Mouse (Mus musculus): ENCODE data around the gene Ccdc162.
A peak's percentile ranks its signal among the peaks of the same experiment; 100 is the strongest.
"Not testable (repeated sequence)": the region's sequence is repeated elsewhere in the genome, so short reads cannot be mapped to it uniquely, and the experiment has no call there.

Ccdc162 gene

DNA sequence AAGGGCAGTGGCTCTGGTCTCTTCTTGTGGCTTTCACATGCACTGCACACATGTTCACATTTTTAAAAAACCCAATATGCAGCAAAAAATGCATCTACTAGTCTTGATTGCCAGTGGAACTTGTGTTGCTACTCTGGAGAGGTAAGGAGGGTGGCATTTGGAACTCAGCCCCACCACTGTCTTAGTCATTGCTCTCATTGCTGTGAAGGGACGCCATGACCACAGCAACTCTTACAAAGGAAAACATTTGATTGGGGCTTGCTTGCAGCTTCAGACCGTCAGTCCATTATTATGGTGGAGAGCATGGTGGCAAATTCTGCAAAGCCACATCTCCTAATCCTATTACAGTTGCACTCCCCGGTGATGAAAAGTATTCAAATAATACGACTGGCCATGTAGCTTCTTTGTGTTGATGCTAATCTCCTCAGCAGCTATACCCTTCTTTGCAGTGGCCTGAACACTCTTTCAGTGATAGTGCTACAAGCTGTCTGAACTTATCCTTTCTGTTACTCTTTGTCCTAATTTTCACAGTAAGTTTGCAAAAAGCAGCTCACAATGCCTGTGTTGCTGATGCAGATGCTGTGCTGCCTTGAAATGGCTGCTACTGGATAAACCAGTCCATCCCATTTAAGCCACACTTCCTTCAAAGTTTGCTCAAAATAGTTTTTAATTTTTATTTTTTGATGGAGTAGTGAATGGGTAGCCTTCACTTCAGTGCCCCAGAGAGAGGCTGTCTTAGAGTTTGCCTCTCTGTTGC lies 179.0 kb downstream of the Ccdc162 start:
- no peak for DNase-seq (ENCODE audit: low spot score)

DNA sequence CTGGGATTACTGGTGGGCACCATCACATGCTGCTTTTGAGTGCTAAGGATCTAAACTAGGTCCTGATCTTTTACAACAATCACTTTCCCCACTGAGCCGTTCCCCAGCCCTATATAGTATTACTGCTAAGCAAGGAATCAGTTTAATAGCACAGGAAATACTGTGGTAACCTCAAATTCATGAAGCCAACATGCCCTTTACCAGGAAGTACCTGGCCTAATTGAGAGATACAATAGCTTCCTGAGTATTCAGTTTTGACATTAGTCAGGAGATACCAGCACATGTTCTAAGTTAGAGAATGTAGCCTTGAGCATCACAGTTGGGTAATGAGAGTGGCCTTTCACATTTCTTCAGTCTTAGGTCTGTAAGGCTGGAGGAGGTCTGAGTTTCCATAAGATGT lies 179.7 kb downstream of the Ccdc162 start:
- no peak for DNase-seq (ENCODE audit: low spot score)

DNA sequence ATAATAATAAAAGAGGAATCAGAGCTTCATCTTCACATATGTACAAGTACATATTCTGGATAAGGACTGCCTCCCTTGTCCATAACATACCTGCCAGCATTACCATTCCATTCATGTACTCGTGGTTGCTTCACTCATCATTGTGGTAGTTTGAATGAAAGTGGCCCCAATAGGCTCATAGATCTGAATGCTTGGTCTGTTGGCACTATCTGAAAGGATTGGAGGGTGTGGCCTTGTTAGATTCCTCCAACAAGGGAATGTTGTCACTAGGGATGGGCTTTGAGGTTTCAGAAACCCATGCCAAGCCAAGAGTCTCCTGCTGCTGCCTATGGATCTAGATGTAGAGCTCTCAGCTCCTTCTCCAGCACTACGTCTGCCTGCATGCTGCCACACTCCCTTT lies 180.4 kb downstream of the Ccdc162 start:
- DNase-seq (ENCODE audit: low spot score) = no peak

DNA sequence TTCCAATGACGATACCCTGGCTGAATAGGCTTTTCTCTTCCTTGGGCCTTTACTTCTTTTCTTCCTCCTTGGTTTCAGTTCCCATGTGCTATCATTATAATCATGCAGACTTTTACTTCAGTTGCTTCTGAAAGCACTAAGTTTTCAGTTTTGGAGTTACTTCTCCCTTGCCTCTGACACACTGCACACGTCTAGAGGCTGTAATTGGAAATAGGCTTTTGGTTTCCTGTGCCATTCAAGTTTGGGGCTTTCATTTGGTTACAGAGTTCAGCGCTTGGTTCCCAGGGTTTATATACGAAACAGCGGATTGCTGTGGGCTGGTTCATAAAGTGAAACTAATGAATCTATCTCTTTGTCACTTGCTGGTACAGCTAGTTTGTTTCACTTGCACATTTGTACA lies 186.5 kb downstream of the Ccdc162 start:
- DNase-seq (ENCODE audit: low spot score) = no peak

DNA sequence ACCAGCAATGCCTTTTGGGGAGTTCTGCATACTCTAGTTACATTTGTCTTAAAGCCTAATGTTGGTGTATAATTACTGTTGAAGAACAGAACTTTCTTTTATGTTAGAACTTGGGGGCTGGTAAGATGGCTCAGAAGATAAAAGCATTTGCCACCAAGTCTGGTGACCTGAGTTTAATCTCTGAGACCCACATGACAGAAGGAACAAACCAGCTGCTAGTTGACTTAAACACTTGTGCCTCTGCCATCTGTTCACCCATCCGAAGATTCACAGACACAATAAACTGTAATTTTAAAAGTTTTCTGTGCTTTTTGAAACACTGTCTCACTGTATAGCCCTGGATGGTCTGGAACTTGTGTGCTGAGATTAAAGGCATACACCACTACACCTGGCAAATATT lies 190.7 kb downstream of the Ccdc162 start:
- no peak for DNase-seq (ENCODE audit: low spot score)

DNA sequence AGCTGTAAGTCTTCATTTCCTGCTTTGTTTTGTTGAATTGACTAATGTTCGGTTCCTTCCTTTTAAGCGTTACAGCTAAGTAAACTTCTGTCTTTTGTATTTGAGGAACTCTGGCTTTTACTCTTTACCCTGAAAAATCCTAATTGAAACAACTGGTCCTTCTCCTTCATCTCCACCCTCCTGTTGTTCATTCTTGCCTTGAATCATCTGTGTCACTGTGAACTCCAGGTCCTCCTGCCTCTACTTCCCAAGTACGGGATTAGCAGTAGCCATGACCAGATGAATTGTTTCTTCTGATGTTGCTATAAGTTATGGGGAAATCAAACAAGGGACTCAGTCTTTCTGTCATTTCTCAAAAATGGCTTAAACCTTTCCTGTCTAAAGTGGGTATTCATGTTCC lies 193.0 kb downstream of the Ccdc162 start:
- DNase-seq (ENCODE audit: low spot score) = no peak

DNA sequence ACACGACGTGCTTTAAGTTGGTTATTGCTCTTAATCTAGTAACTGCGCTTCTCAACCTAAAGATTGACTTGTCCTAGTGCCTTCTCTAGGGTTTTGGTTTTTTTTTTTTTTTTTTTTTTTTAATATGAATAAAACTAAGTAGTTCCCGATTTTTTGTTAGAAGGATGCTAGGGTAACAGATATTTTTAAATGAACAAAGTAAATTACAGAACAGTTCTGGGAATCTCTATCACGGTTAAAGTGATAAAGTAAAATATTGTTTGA lies 196.1 kb downstream of the Ccdc162 start:
- no peak for DNase-seq (ENCODE audit: low spot score)

DNA sequence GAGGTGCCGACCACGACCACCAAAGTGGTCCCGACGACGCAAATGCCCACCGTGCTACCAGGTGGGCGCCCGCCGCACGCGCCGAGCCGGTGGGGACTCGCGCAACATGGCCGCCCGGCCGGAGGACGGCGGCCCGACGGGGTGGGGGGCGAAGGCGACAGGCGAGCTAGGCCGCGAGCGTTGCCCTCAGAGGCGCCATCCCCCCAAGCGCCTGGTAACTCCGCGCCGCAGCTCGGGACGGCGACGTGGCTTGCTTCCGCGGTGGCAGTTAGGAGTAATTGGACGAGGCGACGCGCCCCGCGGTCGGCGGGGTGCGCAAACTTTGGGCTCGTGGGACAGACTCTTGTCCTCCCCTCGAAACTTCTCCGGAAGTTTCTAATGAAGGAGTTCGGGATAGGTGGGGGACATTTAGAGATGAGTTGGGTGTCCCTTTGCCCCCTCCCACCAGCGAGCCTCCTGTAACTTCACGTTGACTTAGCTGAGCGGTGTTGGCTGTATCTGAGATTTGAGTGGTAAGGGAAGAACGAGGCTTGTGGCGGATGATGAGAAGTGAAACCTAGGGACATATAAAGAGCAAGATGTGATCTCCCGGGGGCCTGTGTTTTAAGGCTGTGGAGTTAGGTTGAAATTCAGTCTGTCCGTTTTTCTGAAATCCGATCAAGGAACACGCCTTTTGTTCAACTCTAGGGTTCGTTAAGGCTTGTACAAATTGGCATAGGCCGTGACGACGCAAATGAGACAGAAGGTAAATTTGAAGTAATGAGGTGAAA lies 196.6 kb downstream of the Ccdc162 start:
- peak; percentile 14 for DNase-seq (ENCODE audit: low spot score)

DNA sequence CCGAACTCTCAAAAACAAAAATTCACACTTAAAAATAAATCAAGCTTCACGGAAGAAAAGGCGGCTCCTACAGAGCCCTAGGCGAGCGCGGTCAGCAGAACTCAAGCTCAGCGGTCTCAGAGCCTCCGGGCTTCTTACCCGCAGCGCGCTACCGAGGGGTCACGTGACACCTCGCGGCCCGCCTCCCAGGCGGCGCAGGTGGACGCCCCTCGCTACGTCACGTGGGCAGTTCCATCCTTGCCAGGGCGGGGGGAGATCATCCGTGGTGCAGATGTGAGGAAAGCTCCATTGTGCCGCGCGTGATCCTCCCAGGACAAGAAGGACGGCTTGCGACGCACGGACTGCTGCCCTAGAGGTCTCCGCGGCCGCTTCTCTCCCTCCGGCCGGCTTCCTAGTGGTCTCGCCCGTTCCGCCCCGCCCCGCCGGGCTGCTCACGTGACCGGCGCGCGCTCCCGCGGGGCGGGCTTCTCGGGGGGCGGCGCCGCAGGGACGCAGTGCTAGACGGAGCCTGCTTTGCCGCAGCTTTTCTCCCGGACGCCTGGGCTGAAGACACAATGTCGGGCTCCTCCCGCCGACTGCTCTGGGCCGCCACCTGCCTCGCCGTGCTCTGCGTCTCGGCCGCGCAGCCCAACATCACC lies 197.3 kb downstream of the Ccdc162 start, which contains the start of gene Cd164:
Gene Cd164 (plus strand): TSS at position 434 of the 638 bp plus-strand sequence.
- DNase-seq (ENCODE audit: low spot score) = peak; percentile 73

DNA sequence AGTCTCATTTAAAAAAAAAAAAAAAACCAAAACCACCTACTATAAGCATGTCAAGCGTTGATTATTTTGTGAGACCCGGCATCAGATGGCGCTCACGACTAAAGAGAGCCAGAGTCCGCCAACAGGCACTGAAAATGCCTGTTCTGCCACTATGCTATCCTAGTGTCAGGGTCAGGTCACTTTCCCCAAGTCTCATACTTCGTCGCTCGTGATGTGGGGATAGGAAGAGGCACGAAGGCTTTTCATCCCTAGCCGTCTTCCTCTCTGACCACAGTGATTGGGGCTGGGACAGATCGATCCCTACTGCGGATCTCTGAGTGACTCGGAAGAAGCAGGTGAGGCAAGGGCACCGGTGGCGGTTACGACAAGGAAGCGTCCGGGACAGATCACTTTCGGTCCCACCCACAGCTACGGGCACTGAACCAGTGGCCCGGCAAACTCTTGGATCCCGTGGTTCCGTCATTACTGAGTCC lies 197.9 kb downstream of the Ccdc162 start:
- DNase-seq (ENCODE audit: low spot score) = no peak

DNA sequence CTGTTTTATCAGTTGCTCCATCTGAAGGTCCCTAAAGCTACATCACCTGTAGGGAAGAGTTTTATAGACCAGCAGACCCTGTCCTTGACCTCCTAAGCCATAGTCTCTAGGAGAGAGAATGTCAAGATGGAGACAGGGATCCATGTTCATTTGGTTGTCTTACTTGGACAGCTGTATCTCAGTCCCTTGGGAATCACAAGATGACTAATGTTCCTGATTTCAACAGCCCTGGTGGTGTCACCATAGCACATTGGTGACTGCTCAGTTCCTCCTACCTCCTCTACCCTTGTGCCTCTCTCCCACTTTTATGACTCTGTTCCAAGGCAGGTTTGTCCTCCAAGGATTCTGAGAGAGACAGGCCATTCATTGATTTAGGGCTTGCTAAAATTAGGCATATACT lies 201.5 kb downstream of the Ccdc162 start:
- no peak for DNase-seq (ENCODE audit: low spot score)

DNA sequence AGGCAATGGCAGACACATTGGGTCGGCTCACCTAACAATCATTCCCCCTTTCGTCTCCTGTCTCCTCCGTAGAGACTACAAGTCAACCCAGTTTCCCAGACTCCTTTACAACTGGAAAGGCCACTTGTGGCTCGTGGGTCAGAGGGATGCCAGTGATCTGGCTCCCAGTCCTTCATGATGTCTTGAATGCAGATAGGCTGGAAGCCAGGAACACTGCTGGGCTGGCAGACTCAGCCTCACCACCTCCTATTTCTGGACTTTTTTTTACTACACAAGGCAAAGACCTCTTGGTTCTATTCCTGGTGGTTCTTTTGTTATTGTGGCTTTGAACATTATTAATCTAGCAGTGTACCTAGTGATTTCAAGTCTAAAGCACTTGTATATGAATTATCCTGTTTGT lies 202.1 kb downstream of the Ccdc162 start:
- DNase-seq (ENCODE audit: low spot score) = no peak

DNA sequence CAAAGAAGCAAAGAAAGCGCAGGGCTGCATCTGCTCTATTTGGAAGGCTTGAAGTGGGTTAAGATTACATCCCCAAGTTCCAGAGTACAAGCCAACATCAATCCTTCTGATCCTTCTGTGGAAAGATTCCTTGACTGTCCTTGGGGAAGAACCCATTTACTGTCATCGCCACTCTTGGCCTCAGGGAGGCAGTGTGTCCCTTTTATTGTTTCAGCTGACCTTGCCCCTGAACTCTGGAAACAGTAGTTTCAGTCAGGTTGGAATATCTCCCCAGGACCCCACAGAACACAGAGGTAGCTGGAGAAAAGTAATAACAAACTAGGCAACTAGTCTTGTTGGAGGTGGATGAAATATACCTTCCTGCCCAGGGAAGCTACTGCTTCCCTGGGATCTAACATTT lies 207.3 kb downstream of the Ccdc162 start:
- no peak for DNase-seq (ENCODE audit: low spot score)

DNA sequence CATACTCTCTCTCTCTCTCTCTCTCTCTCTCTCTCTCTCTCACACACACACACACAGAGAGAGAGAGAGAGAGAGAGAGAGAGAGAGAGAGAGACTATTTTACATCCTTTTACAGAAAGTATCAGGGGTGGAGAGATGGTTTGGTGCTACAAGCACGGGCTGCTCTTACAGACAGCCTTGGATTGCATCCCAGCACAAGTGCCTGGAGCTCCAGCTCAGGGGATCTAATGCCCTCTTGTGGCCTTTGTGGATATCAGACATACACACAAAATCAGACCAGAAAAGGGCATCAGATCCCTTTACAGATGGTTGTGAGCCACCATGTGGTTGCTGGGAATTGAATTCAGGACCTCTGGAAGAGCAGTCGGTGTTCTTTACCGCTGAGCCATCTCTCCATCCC lies 211.0 kb downstream of the Ccdc162 start:
- DNase-seq (ENCODE audit: low spot score) = not testable (repeated sequence)

DNA sequence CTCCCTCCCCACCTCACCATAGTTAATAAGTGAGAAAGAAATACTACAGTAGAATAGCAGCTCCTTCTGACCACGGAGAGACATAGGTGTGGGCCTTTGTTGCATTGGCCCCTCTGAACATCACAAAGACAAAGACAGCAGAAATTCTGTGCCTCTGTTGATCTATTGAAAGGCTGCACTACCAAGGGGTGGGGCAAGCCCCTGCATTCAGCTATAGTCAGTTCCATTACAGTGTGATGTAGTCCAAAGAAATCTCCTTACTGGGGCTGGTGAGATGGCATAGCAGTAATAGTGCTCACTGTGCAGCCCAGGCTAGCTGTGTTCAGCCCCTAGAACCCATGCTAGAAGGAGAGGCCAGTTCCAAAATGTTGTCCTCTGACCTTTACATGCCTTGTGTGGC lies 211.4 kb downstream of the Ccdc162 start:
- DNase-seq (ENCODE audit: low spot score) = no peak

DNA sequence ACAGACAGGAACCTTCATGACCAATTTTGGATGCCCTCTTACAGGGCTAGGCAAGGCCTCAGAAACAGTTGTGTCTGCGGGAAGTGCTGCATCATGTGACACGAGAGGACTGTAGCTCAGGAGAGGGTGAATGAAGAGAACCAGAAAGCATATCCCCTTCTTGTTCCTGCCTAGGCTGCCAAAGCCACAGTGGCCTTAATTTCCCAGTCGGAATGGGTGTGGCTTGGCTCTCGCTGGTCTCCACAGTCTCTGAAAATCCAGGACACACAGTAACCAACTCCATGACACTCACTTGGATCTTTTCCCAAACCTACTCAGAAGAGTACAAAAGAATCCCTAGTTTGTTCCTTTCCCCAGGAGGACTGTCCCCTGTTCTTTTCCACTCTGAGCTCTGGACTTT lies 215.5 kb downstream of the Ccdc162 start:
- DNase-seq (ENCODE audit: low spot score) = no peak

DNA sequence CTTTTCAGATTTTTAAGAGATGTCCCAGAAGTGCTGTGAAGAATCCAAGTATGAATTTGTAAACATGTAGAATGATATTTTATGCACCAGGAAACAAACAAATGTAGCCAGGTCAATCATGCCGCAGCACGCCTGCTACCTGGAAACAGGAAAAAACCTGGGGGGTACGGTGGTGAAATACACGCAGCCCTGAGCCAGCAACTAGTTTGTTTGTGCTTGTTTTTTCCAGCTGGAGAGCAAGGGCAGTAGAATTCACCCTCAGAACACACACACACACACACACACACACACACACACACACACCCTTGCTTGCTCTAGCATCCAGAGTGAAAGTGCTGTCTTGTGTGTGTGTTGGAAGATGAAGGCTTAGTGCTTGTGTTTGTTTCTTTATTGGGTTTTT lies 225.3 kb downstream of the Ccdc162 start:
- no peak for DNase-seq (ENCODE audit: low spot score)

DNA sequence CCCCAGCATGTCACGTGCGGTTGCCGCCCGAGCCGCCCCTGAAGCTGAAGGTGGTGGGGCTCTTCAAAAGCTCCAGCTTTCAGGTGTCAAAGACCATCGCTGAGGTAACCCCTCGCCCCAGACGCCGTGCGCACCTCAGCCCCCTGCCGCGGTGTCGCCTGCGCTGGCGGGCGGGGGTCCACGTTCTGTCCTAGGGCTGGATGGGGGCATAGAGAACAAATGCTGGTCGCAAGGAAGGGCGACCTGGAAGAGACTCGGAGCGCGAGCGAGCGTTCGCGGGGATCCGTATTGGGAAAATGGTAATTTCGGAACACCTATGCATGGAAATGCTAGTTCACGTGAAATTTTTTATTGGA lies 225.9 kb downstream of the Ccdc162 start:
- no peak for DNase-seq (ENCODE audit: low spot score)

DNA sequence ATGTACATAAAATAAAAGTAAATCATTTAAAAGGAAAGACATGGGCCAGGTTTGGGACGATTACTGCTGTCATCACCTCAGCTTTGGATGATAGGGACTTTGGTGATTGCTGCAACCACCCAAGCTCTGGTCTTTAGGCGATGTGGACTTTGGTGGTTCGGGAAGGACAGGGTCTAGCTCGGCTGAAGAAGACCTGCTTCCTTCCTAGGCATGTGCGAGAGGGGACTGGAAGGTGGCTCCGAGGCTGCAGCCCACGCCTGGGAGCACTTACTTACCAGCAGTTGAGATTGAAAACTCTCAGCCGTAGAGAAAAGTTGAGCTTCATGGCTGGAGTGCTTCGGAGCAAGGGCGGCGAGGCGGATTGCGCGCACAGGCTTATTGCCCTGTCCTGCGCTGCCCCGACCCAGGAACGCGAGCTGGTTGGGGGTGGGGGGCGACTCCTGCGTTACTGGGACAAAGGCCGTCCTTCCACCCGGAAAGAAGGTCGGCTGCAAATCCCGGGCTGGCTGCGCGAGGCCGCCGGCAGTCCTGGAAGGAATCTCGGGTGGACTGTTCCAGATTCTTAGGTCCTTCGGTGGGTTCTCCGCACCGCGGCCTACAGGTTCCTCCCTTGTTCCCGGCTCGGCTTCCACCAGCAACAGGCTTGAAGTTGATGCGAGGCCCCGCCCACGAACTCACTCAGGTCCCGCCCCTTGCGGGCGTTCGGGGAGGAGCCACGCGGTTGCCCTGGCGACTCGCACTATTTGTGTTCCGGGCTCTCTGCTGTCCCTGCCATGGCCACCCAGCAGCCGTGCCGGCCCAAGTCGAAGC lies 226.5 kb downstream of the Ccdc162 start, which contains the start of the genes Smpd2 and Ppil6:
Gene Smpd2 (minus strand): TSS at position 662 of the 810 bp plus-strand sequence.
Gene Ppil6 (plus strand): TSS at position 732 of the 810 bp plus-strand sequence.
- DNase-seq (ENCODE audit: low spot score) = peak; percentile 86

DNA sequence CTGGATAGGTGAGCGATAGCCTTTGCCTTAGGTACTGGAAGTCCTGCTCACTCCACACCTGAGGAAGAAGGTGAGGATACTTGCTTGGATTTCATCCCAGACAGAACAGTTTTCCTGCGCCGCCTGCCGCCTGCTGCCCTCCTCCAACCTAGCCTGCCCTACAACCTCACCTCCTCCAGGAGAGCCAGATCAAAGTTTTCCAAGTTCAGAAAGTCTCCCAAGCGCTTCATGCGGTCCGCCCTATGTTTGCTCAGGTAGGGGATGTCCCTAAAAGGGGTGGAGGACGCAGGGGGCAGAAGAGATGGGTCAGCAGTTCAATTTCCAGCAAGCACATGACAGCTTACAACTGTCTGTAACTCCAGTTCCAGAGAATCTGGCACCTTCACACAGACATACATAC lies 227.1 kb downstream of the Ccdc162 start:
- DNase-seq (ENCODE audit: low spot score) = no peak

DNA sequence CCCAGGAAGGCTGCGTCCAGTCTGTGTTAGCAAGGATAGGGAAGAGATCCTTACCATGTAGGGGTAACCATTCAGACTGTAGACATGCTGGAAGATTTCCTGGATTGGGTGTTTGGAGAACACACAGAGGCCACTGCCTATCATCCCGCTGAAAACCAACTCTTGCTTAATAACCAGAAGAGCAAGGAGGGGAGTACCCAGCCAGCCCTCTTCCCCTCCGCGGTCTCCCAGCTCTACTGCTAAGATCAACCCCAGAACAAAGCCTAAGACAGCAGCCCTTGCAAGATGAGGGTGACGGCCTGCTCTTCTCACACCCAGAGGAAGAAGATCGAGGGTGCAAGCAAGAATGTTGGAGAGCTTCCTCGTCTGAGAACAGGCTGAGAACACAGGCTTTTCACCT lies 227.6 kb downstream of the Ccdc162 start:
- DNase-seq (ENCODE audit: low spot score) = no peak
